Mouse (Mus musculus): ENCODE data around the gene Camk1d. TPM values are rescaled to one million over a fixed set of nuclear protein-coding genes. Genes with fewer than 3 reads are reported as not detected.

The Camk1d gene
- polyA plus RNA-seq, 1 experiment: 13.2 TPM

- no peaks in the 10 kb centered on the region for H3K4me1 ChIP-seq (replicated peaks; ENCODE audit: control insufficient read depth, insufficient read depth, low read length)
- H3K36me3 ChIP-seq (ENCODE audit: control insufficient read depth, insufficient read depth, low read length): no peaks in the 10 kb centered on the region
- TF ChIP-seq POLR2A (IDR thresholded peaks at IDR 0.05; ENCODE audit: control insufficient read depth, extremely low read depth, insufficient read depth, low read length, poor library complexity) (no peak), CTCF (IDR thresholded peaks at IDR 0.05; ENCODE audit: borderline replicate concordance, control insufficient read depth, extremely low read depth, insufficient read depth, low read length, poor library complexity) (no peak)
- WGBS: 81% methylated on average over 5 of the region's 5 CpGs
- no peak overlapping the region for H3K27ac ChIP-seq (ENCODE audit: control insufficient read depth, insufficient read depth, low read length)
- no peaks in the 10 kb centered on the region for H3K27me3 ChIP-seq (ENCODE audit: control insufficient read depth, insufficient read depth, low read length)
- no peak for DNase-seq
- no peak overlapping the region for H3K4me3 ChIP-seq (ENCODE audit: control insufficient read depth, insufficient read depth, low read length)
Measured at GRCm38 (mm10) chr2:5286189-5287043, 427.9 kb downstream of the Camk1d start.

GRCm38 (mm10) chr2:5284351-5284750, 430.0 kb downstream of the Camk1d start:
- H3K27ac ChIP-seq (ENCODE audit: control insufficient read depth, insufficient read depth, low read length): no peak overlapping the region
- no peaks in the 10 kb centered on the region for H3K4me1 ChIP-seq (replicated peaks; ENCODE audit: control insufficient read depth, insufficient read depth, low read length)
- H3K4me3 ChIP-seq (ENCODE audit: control insufficient read depth, insufficient read depth, low read length): no peak overlapping the region
- H3K36me3 ChIP-seq (ENCODE audit: control insufficient read depth, insufficient read depth, low read length): no peaks in the 10 kb centered on the region
- no peak for DNase-seq
- 85% methylated on average over 5 of the region's 5 CpGs for WGBS
- H3K27me3 ChIP-seq (ENCODE audit: control insufficient read depth, insufficient read depth, low read length): no peaks in the 10 kb centered on the region
- TF ChIP-seq CTCF (IDR thresholded peaks at IDR 0.05; ENCODE audit: borderline replicate concordance, control insufficient read depth, extremely low read depth, insufficient read depth, low read length, poor library complexity) (no peak), POLR2A (IDR thresholded peaks at IDR 0.05; ENCODE audit: control insufficient read depth, extremely low read depth, insufficient read depth, low read length, poor library complexity) (no peak)

- DNase-seq: no peak
- TF ChIP-seq CTCF (IDR thresholded peaks at IDR 0.05; ENCODE audit: borderline replicate concordance, control insufficient read depth, extremely low read depth, insufficient read depth, low read length, poor library complexity) (no peak), POLR2A (IDR thresholded peaks at IDR 0.05; ENCODE audit: control insufficient read depth, extremely low read depth, insufficient read depth, low read length, poor library complexity) (no peak)
- Histone ChIP-seq H3K27me3 (ENCODE audit: control insufficient read depth, insufficient read depth, low read length) (no peaks in the 10 kb centered on the region), H3K36me3 (ENCODE audit: control insufficient read depth, insufficient read depth, low read length) (no peaks in the 10 kb centered on the region), H3K4me1 (replicated peaks; ENCODE audit: control insufficient read depth, insufficient read depth, low read length) (no peaks in the 10 kb centered on the region), H3K27ac (ENCODE audit: control insufficient read depth, insufficient read depth, low read length) (no peak overlapping the region), H3K4me3 (ENCODE audit: control insufficient read depth, insufficient read depth, low read length) (no peak overlapping the region)
- WGBS: 87% methylated on average over 4 of the region's 4 CpGs
Measured at GRCm38 (mm10) chr2:5282623-5283022, 431.7 kb downstream of the Camk1d start.

- Histone ChIP-seq H3K27ac (ENCODE audit: control insufficient read depth, insufficient read depth, low read length) (no peak overlapping the region), H3K4me3 (ENCODE audit: control insufficient read depth, insufficient read depth, low read length) (no peak overlapping the region)
Measured at GRCm38 (mm10) chr2:5267980-5268379, 446.3 kb downstream of the Camk1d start.

DNA sequence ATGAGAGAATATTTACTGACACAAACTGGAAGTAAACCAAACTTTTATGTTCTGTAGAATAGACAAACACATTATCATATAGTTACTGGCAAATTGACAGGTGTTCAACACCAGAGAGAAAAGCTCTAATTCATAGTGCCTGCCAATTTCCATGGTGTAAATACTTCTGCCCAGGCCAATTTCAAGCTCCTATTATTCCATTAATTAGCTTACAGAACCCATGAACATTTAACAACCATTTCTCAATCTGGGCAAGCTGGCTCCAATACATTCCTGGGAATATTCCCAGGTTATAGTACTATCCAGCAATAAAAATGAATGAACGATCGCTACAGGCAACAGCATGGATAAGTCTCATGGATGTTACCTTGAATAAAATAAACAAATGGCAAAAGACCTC, 452.0 kb downstream of the Camk1d start:
- 96% methylated on average over 2 of the region's 2 CpGs for WGBS
- no peak for TF ChIP-seq CTCF (IDR thresholded peaks at IDR 0.05; ENCODE audit: borderline replicate concordance, control insufficient read depth, extremely low read depth, insufficient read depth, low read length, poor library complexity)
- TF ChIP-seq POLR2A (IDR thresholded peaks at IDR 0.05; ENCODE audit: control insufficient read depth, extremely low read depth, insufficient read depth, low read length, poor library complexity): no peak
- no peaks in the 10 kb centered on the region for H3K4me1 ChIP-seq (replicated peaks; ENCODE audit: control insufficient read depth, insufficient read depth, low read length)
- H3K4me3 ChIP-seq (ENCODE audit: control insufficient read depth, insufficient read depth, low read length): no peak overlapping the region
- no peak for DNase-seq
- no peaks in the 10 kb centered on the region for H3K36me3 ChIP-seq (ENCODE audit: control insufficient read depth, insufficient read depth, low read length)
- H3K27me3 ChIP-seq (ENCODE audit: control insufficient read depth, insufficient read depth, low read length): no peaks in the 10 kb centered on the region
- H3K27ac ChIP-seq (ENCODE audit: control insufficient read depth, insufficient read depth, low read length): no peak overlapping the region

More at GRCm38 (mm10) chr2:5267980-5268379, 446.3 kb downstream of the Camk1d start:
- no peak for DNase-seq
- Histone ChIP-seq H3K36me3 (ENCODE audit: control insufficient read depth, insufficient read depth, low read length) (no peaks in the 10 kb centered on the region), H3K27me3 (ENCODE audit: control insufficient read depth, insufficient read depth, low read length) (no peaks in the 10 kb centered on the region), H3K4me1 (replicated peaks; ENCODE audit: control insufficient read depth, insufficient read depth, low read length) (no peaks in the 10 kb centered on the region)
- WGBS: 96% methylated on average over 2 of the region's 2 CpGs
- TF ChIP-seq CTCF (IDR thresholded peaks at IDR 0.05; ENCODE audit: borderline replicate concordance, control insufficient read depth, extremely low read depth, insufficient read depth, low read length, poor library complexity): no peak
- no peak for TF ChIP-seq POLR2A (IDR thresholded peaks at IDR 0.05; ENCODE audit: control insufficient read depth, extremely low read depth, insufficient read depth, low read length, poor library complexity)

- 94% methylated on average over 3 of the region's 3 CpGs for WGBS
- H3K27ac ChIP-seq (ENCODE audit: control insufficient read depth, insufficient read depth, low read length): no peak overlapping the region
- H3K36me3 ChIP-seq (ENCODE audit: control insufficient read depth, insufficient read depth, low read length): no peaks in the 10 kb centered on the region
- H3K4me3 ChIP-seq (ENCODE audit: control insufficient read depth, insufficient read depth, low read length): no peak overlapping the region
- TF ChIP-seq CTCF (IDR thresholded peaks at IDR 0.05; ENCODE audit: borderline replicate concordance, control insufficient read depth, extremely low read depth, insufficient read depth, low read length, poor library complexity) (no peak), POLR2A (IDR thresholded peaks at IDR 0.05; ENCODE audit: control insufficient read depth, extremely low read depth, insufficient read depth, low read length, poor library complexity) (no peak)
- DNase-seq: no peak
- H3K27me3 ChIP-seq (ENCODE audit: control insufficient read depth, insufficient read depth, low read length): no peaks in the 10 kb centered on the region
- no peaks in the 10 kb centered on the region for H3K4me1 ChIP-seq (replicated peaks; ENCODE audit: control insufficient read depth, insufficient read depth, low read length)
Measured at GRCm38 (mm10) chr2:5258250-5258649, 456.1 kb downstream of the Camk1d start.
